Mouse (Mus musculus): Measurements from ENCODE around the gene Vdr. TPM values are rescaled to one million over a fixed set of nuclear protein-coding genes. Genes with fewer than 3 reads are reported as not detected.

Gene Vdr
- polyA plus RNA-seq, 1 experiment from 2014 or later = 8.1 TPM

DNA sequence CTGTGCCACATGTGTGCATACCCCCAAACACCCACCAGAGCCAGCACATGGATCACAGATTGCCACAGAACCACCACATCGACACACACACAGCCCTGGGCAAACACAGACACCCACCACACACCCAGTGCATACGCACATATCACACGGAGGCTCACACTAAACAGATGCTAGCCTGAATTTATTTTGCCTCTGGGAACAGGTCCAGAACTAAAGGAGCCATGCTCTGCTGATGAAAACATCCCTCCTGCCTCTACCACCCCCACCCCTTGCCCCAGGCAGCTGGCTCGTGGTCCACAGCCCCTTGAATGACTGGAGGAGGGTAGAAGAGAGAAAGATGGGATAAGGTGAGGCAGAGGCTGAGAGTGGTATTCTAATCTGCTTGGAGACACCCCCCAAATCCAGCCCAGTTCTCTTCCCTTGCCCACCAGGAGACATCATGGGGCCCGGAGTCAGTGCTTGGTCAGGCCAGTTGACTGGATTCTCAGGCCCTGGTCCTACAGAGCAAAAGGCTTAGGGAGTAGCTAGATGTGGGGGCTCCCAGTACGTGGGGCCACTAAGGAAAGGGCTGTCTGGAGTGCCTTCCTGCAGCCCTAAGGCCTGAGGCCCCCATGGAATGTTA is 82.1 kb downstream of the Vdr start:
- Histone ChIP-seq H3K4me2 (replicated peaks) (peak overlapping the region; percentile 76), H3K36me3 (0 out of 2 replicates have a peak, but pooled peaks cover 5% of the 10 kb centered on the region), H3K27me3 (no peaks in the 10 kb centered on the region), H3K9ac (no peak overlapping the region), H3K27ac (replicated peaks) (peak overlapping the region; percentile 97), H3K9me3 (replicated peaks) (no peaks in the 10 kb centered on the region), H3K4me3 (replicated peaks) (peak overlapping the region; percentile 13), H3K4me1 (peaks cover 80% of the 10 kb centered on the region)
- 23% methylated on average over 6 of the region's 6 CpGs for WGBS
- no peak for ATAC-seq (ENCODE audit: insufficient number of reproducible peaks, low FRiP score, low TSS enrichment, low read depth)

DNA sequence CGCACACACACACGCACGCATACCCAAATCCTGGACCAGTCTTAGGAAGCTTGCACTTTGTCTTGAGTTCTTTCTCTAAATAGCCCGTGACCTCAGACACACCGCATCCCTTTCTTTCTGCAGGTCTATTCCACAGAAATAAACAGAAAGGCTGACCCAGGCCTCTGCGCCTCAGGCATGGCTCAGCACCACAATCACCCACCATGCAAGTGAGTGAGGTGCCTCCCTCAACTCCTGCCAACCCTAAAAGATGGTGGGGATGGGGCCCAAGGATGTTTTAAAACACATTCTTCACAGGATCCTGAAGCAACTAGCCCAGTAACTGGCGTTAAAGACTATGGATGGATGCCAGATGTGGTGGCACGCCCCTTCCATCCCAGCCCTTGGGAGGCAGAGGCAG is 83.0 kb downstream of the Vdr start:
- peaks cover 82% of the 10 kb centered on the region for H3K4me1 ChIP-seq
- H3K27ac ChIP-seq (replicated peaks) = no peak overlapping the region
- no peak overlapping the region for H3K4me3 ChIP-seq (replicated peaks)
- H3K9ac ChIP-seq = no peak overlapping the region
- no peaks in the 10 kb centered on the region for H3K27me3 ChIP-seq
- 77% methylated on average over 8 of the region's 8 CpGs for WGBS
- ATAC-seq (ENCODE audit: insufficient number of reproducible peaks, low FRiP score, low TSS enrichment, low read depth) = no peak
- no peak overlapping the region for H3K4me2 ChIP-seq (replicated peaks)
- H3K36me3 ChIP-seq = 0 out of 2 replicates have a peak, but pooled peaks cover 5% of the 10 kb centered on the region
- no peaks in the 10 kb centered on the region for H3K9me3 ChIP-seq (replicated peaks)

DNA sequence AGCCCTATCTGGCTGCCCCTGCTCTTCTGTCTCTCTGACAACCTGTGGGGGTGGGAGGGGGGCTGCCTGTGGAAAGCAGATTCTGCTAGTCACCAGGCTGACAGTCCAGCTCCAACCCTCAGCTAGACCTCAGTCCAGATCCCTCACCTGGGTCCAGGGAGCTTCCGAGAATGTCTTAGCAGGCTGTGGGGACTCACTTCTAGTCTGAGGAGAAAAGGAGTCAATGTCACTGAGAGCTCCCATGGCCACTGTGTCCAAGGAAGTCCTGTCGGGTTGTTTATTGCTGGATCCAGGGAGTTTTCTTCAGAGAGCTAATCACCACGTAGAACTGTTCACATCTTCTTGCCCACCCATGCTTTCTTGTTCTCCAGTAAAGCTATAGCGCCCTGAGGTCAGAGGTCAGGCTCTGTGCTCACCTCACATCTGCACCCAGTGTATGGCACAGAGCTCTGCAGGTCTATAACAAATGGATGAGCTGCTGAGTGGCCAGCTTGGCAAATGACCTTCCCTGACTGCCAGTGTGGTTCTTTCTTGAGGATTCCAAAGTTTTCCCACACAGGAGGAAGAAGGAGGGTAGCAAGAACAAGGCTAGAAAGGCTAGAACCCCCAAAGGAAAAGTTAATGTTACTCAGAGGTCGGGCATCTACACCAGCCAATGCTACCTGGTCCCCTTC is 83.7 kb downstream of the Vdr start:
- ATAC-seq (ENCODE audit: insufficient number of reproducible peaks, low FRiP score, low TSS enrichment, low read depth) = no peak
- H3K4me2 ChIP-seq (replicated peaks) = no peak overlapping the region

DNA sequence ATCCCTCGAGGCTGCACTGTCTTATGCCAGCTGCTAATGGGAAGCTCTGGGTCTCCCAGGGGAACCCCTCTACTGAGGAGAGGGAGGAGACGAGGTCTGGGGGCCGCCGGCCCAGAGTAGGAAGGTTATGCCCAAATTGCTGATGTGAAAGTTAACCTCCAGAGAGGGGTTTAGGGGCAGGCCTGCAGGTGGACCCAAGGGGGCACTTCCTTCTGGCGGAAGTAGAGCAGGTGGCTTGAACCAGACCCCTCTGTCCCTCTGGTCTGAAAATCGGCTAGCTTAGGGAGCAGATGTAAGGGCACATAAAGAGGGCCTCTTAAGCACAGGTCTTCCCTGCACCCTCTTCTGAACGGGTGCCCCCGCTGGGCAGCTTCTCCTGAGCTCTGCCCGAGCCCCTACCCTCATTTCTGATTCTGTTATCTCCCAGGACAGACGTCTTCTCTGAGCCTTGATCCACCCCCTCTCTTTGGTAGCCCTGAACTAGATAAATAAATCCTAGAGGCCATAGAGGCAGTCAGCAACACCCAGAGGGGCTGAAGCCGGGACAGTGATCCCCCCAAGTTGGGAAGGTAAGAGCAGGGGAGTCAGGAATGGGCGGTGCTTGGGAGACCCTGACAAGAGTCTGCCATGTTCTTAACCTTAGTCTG is 84.4 kb downstream of the Vdr start:
- no peaks in the 10 kb centered on the region for H3K27me3 ChIP-seq
- H3K9me3 ChIP-seq (replicated peaks) = no peaks in the 10 kb centered on the region
- 58% methylated on average over 12 of the region's 12 CpGs for WGBS
- H3K27ac ChIP-seq (replicated peaks) = peak overlapping the region; percentile 89
- H3K9ac ChIP-seq = no peak overlapping the region
- H3K4me2 ChIP-seq (replicated peaks) = peak overlapping the region; percentile 65
- H3K4me1 ChIP-seq = peaks cover 90% of the 10 kb centered on the region
- H3K4me3 ChIP-seq (replicated peaks) = no peak overlapping the region
- no peak for ATAC-seq (ENCODE audit: insufficient number of reproducible peaks, low FRiP score, low TSS enrichment, low read depth)
- H3K36me3 ChIP-seq = 0 out of 2 replicates have a peak, but pooled peaks cover 5% of the 10 kb centered on the region

More for the DNA sequence above, 83.7 kb downstream of the Vdr start:
- WGBS = 77% methylated on average over 5 of the region's 5 CpGs
- Histone ChIP-seq H3K36me3 (0 out of 2 replicates have a peak, but pooled peaks cover 5% of the 10 kb centered on the region), H3K27ac (replicated peaks) (no peak overlapping the region; the same call in 1 of the 2 replicates), H3K9me3 (replicated peaks) (no peaks in the 10 kb centered on the region), H3K4me3 (replicated peaks) (no peak overlapping the region), H3K4me1 (peaks cover 84% of the 10 kb centered on the region), H3K27me3 (no peaks in the 10 kb centered on the region), H3K9ac (no peak overlapping the region)

DNA sequence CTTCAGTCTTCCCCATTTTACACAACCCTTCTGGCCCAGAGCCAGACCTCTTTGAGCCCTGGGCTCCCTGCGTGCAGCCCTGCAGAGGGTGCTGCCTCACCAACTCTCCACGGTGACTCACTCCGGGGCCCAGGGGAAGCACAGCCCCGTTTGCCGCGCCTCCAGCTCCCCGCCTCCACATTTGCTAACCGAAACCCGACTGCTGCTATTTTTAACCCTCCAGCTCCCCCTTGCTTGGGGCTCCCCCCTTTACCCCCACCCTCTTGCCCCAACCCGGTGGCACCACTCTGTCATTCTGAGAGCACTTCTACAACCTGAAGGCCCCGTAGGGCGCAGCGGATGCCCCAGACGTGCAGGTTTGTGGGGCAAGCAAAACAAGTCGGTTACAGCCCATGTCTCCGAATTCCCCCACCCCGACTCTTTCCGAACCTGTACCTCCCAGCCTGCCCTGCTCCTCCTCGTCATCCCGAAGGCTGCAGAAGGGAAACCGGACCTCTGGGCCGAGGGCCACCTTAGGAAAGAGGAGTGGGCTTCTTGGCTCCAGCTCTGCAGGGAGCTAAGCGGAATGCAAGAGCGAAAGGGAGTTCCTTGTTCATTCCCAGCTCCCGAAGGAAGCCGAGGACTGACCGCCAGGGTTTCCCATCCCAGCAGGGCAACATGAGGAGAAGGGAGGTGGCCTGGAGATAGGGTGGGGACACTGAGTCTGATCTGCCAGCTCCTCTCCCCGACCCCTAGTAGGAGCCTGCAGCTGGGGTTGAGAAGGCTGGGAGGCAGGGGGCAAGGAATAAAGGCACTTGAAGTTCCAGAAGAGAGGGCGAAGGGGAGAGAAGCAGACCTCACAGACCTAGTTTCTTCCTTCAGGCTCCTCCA is 85.1 kb downstream of the Vdr start:
- Histone ChIP-seq H3K4me1 (peaks cover 94% of the 10 kb centered on the region), H3K4me2 (replicated peaks) (peak overlapping the region; percentile 65), H3K27me3 (no peaks in the 10 kb centered on the region), H3K9me3 (replicated peaks) (no peaks in the 10 kb centered on the region), H3K9ac (peak overlapping the region; percentile 29), H3K36me3 (0 out of 2 replicates have a peak, but pooled peaks cover 5% of the 10 kb centered on the region), H3K27ac (replicated peaks) (peak overlapping the region; percentile 89), H3K4me3 (replicated peaks) (peak overlapping the region; percentile 34)
- 8% methylated on average over 29 of the region's 29 CpGs for WGBS
- peak; percentile 75; the same call in 1 of the 2 replicates for ATAC-seq (ENCODE audit: insufficient number of reproducible peaks, low FRiP score, low TSS enrichment, low read depth)

DNA sequence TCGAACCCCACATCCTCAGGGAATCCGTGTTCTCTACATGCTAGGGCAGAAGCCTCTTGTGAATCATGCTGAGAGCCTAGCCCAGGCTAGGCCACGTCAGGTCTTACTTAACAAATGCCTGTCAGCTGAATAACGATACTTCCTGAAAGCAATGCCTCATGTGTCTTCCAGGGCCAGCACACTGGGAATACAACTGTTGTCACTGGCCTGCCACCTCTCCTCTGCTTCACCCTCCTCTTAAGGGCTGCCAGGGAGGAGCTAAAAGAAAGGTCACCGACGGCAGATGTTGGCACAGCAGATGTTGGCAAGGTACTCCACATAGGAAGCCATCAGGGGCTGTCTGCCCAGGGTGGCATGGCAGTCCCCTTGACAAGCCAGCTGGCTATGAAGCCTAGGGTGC is 86.4 kb downstream of the Vdr start:
- H3K27ac ChIP-seq (replicated peaks) = peak overlapping the region; percentile 89
- no peak overlapping the region for H3K4me2 ChIP-seq (replicated peaks)
- no peak for ATAC-seq (ENCODE audit: insufficient number of reproducible peaks, low FRiP score, low TSS enrichment, low read depth)
- no peak overlapping the region for H3K4me3 ChIP-seq (replicated peaks)
- H3K36me3 ChIP-seq = 0 out of 2 replicates have a peak, but pooled peaks cover 5% of the 10 kb centered on the region
- no peaks in the 10 kb centered on the region for H3K9me3 ChIP-seq (replicated peaks)
- no peaks in the 10 kb centered on the region for H3K27me3 ChIP-seq
- H3K9ac ChIP-seq = 0 out of 2 replicates have a peak overlapping the region, but pooled peaks have one; percentile 15
- H3K4me1 ChIP-seq = peaks cover 87% of the 10 kb centered on the region
- 61% methylated on average over 6 of the region's 6 CpGs for WGBS

DNA sequence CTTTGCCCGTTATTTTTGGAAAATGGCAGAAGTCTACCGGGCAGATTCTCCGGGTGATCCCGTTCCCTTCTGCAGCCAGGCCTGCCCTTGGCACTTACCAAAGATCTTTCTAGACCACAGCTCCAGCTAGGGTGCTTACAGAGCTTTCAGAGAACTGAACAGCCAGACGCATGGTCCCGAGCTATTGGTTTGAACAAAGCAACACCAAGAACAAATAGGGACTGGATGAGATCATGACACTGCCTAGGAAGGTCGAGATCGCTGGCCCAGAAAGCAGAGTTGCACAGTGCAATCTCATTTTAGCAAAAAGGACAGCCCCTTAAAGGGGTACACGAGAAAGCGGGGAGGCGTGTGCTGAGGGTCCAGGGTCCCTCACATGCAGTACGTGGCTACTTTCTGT is 87.0 kb downstream of the Vdr start:
- H3K4me2 ChIP-seq (replicated peaks) = no peak overlapping the region

DNA sequence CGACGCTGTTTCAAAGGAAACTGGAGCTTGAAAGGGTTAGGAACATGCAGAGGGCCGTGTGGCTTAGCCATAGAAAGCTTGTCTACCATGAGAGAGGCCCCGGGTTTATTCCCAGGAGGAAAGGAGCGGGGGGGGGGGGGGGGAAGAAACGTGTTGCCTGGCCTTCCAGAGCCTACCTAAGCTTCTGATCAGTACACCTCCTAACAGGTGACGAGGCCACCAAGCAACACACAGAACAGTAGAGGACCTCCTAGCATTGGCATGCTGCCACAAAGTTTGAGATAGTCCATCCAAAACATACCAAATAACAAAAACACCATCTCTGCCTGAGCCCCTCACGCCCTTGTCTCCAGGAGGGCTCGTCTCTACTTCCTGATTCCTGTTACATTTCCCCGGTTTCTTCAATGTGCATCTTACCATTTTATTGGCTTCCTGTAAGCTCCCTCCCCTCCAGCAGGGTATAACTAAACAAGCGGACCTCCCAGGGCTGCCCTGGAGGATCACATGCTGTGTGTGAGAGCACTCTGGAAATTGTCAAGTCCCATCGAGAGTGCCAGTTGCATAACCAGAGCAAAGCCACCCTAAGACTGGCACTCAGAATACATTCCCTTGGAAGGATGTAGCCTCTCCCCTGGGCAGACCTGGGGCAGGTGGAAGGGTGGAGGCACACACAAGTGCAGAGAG is 87.7 kb downstream of the Vdr start:
- no peaks in the 10 kb centered on the region for H3K27me3 ChIP-seq
- no peak for ATAC-seq (ENCODE audit: insufficient number of reproducible peaks, low FRiP score, low TSS enrichment, low read depth)
- H3K27ac ChIP-seq (replicated peaks) = peak overlapping the region; percentile 58; the same call in 1 of the 2 replicates
- 0 out of 2 replicates have a peak overlapping the region, but pooled peaks have one; percentile 6 for H3K4me2 ChIP-seq (replicated peaks)
- H3K36me3 ChIP-seq = 0 out of 2 replicates have a peak, but pooled peaks cover 5% of the 10 kb centered on the region
- H3K4me1 ChIP-seq = peaks cover 75% of the 10 kb centered on the region
- H3K4me3 ChIP-seq (replicated peaks) = no peak overlapping the region
- H3K9me3 ChIP-seq (replicated peaks) = no peaks in the 10 kb centered on the region
- H3K9ac ChIP-seq = 0 out of 2 replicates have a peak overlapping the region, but pooled peaks have one; percentile 0
- WGBS = 30% methylated on average over 12 of the region's 12 CpGs

More for the DNA sequence above, 87.0 kb downstream of the Vdr start:
- H3K9ac ChIP-seq = no peak overlapping the region
- ATAC-seq (ENCODE audit: insufficient number of reproducible peaks, low FRiP score, low TSS enrichment, low read depth) = no peak
- 68% methylated on average over 12 of the region's 12 CpGs for WGBS
- no peak overlapping the region for H3K4me3 ChIP-seq (replicated peaks)
- 0 out of 2 replicates have a peak, but pooled peaks cover 5% of the 10 kb centered on the region for H3K36me3 ChIP-seq
- peaks cover 81% of the 10 kb centered on the region for H3K4me1 ChIP-seq
- H3K9me3 ChIP-seq (replicated peaks) = no peaks in the 10 kb centered on the region
- H3K27me3 ChIP-seq = no peaks in the 10 kb centered on the region
- H3K27ac ChIP-seq (replicated peaks) = peak overlapping the region; percentile 89; the same call in 1 of the 2 replicates

DNA sequence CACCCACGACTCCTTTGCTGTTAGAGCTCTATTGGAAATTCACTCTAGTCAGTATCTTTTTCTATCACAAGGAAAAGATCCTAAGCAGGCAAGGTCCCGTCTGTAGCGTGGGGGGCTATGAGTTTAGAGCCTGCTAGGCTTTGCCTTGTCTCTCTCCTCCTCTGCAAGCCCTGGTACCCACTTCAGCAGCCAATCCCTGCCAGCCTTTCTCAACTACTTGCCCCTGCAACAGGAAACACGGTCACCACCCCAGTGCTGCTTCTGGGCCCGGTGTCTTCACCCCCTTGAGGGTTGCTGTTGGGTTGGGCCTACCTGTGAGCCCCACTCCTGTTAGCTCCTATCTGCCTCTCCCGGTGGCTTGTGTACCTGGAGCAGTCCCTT is 88.5 kb downstream of the Vdr start:
- 56% methylated on average over 6 of the region's 6 CpGs for WGBS
- H3K4me2 ChIP-seq (replicated peaks) = no peak overlapping the region
- no peaks in the 10 kb centered on the region for H3K9me3 ChIP-seq (replicated peaks)
- H3K27ac ChIP-seq (replicated peaks) = peak overlapping the region; percentile 17; the same call in 1 of the 2 replicates
- ATAC-seq (ENCODE audit: insufficient number of reproducible peaks, low FRiP score, low TSS enrichment, low read depth) = no peak
- peaks cover 72% of the 10 kb centered on the region for H3K4me1 ChIP-seq
- no peak overlapping the region for H3K4me3 ChIP-seq (replicated peaks)
- no peak overlapping the region for H3K9ac ChIP-seq
- H3K27me3 ChIP-seq = no peaks in the 10 kb centered on the region
- H3K36me3 ChIP-seq = 0 out of 2 replicates have a peak, but pooled peaks cover 5% of the 10 kb centered on the region

DNA sequence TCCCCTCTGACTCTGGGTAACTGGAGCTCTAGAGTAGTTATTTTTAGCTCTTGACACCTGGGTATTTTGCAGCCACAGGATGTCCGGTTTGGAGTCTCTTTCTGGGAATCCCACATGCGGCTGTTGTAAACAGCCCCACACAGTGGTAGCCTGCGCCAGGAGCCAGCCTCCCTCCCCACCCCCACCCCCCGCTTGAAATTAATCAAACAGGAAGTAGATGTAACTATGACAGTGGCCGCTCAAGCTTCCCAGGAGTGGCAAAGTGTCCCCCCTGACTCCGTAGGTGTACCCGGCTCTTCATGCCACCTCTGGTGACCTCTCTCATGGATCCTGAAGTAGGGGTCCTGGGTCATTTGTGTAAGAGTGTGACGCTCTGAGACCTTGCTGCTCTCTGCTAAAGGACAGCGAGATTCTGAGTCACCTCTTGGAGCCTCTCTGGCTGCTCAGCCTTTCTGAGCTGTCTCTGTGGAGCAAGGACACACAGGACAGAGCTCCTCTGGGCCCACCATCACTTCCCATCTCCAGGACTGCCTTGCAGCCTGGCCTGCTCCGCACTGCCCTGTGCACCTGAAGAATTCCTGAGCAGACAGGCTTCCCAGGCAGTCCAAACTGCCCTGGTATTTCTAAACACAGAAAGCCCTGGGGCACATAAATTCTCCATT is 89.0 kb downstream of the Vdr start:
- Histone ChIP-seq H3K4me3 (replicated peaks) (no peak overlapping the region), H3K27ac (replicated peaks) (peak overlapping the region; percentile 17; the same call in 1 of the 2 replicates), H3K36me3 (0 out of 2 replicates have a peak, but pooled peaks cover 4% of the 10 kb centered on the region), H3K9me3 (replicated peaks) (no peaks in the 10 kb centered on the region), H3K4me1 (peaks cover 67% of the 10 kb centered on the region), H3K4me2 (replicated peaks) (no peak overlapping the region), H3K9ac (no peak overlapping the region), H3K27me3 (no peaks in the 10 kb centered on the region)
- ATAC-seq (ENCODE audit: insufficient number of reproducible peaks, low FRiP score, low TSS enrichment, low read depth) = no peak
- 40% methylated on average over 10 of the region's 10 CpGs for WGBS

All from embryonic facial prominence, embryonic 15.5 days (tissue).